Mouse (Mus musculus) embryonic fibroblast, embryonic 13.5 days (primary cell): ENCODE results near the gene Platr17.

Experiments
- CTCF ChIP-seq: IDR thresholded peaks from 2 replicates; pipeline ENCODE4 v1.5.1; 2011; ENCODE audit warnings: mild to moderate bottlenecking, control low read depth, low read length, moderate library complexity, borderline replicate concordance; ENCODE audit not compliant: insufficient read depth
- POLR2A ChIP-seq: IDR thresholded peaks from 2 replicates; pipeline ENCODE4 v1.6.1; 2011; ENCODE audit warnings: low read depth, mild to moderate bottlenecking, control low read depth, low read length, moderate library complexity

DNA sequence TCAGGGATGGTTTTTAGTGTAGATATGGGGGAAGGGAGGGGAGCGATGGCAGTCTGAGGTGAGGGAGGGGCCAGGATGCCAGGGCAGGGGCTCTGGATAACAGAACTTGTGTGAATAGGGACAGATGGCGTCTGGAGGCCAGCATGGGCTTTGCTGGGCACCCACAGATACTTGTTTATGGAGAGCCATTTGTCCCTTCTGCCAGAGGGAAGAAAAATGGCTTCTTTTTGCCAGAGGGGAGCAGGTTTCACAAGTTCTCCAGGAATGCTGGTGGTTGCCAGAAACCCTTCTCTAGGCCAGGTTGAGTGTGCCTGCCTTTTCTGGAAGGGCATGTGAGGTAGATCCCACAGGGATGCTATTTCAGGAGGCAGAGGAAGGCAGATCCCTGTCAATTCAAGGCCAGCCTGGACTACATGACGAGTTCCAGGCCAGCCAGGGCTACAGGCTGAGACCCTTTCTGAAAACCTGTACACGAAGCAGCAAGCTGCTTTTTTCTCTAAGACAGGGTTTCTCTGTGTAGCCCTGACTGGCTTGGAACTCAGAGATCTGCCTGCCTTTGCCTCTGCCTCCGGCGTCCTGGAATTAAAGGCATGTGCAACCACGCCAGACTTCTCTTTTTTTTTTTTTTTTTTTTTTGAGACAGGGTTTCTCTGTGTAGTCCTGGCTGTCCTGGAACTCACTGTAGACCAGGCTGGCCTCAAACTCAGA, 4.5 kb upstream of the Platr17 start:
- TF ChIP-seq CTCF (no peak), POLR2A (no peak)
